Mouse (Mus musculus) hindbrain, embryonic 14.5 days (tissue): ENCODE measurements around the gene Boc. TPM values are rescaled to one million over a fixed set of nuclear protein-coding genes. Genes with fewer than 3 reads are reported as not detected.

Experiments
- ATAC-seq: fragments of 200-750 bp; cut with Nextera tagmentation; 2 replicates; pipeline ENCODE4 v1.8.0; 2017; ENCODE audit warnings: moderate number of reproducible peaks, mild to moderate bottlenecking, moderate TSS enrichment, moderate library complexity; ENCODE audit not compliant: low FRiP score
- DNase-seq: peaks from one replicate; pipeline ENCODE4 v3.0.0-alpha.2; 2015; ENCODE audit warnings: low spot score
- H3K27ac ChIP-seq: fragments of 300-500 bp; sonication (generic); 2 replicates; pipeline ENCODE4 v1.5.1; 2014; ENCODE audit warnings: mild to moderate bottlenecking, moderate library complexity
- H3K27me3 ChIP-seq: fragments of 300-500 bp; sonication (generic); 2 replicates; pipeline ENCODE4 v1.6.1; 2014; ENCODE audit warnings: mild to moderate bottlenecking, low read length, mixed read lengths; ENCODE audit not compliant: control insufficient read depth, insufficient read depth
- H3K36me3 ChIP-seq: fragments of 300-500 bp; sonication (generic); replicated peaks from 2 replicates; pipeline ENCODE4 v1.6.1; 2014; ENCODE audit not compliant: control insufficient read depth, insufficient read depth
- H3K4me1 ChIP-seq: fragments of 300-500 bp; sonication (generic); replicated peaks from 2 replicates; pipeline ENCODE4 v1.6.1; 2014; ENCODE audit warnings: antibody characterized with exemption, low read length, mixed read lengths; ENCODE audit not compliant: control insufficient read depth, insufficient read depth
- H3K4me2 ChIP-seq: fragments of 300-500 bp; sonication (generic); replicated peaks from 2 replicates; pipeline ENCODE4 v1.6.1; 2014; ENCODE audit warnings: mild to moderate bottlenecking, moderate library complexity
- H3K4me3 ChIP-seq: fragments of 300-500 bp; sonication (generic); replicated peaks from 2 replicates; pipeline ENCODE4 v1.5.1; 2014; ENCODE audit warnings: mild to moderate bottlenecking, low read length
- H3K9ac ChIP-seq: fragments of 300-500 bp; sonication (generic); 2 replicates; pipeline ENCODE4 v1.6.1; 2014
- H3K9me3 ChIP-seq: fragments of 300-500 bp; sonication (generic); 2 replicates; pipeline ENCODE4 v1.6.1; 2016; ENCODE audit warnings: low read length; ENCODE audit not compliant: control insufficient read depth
- WGBS: fragments of 180-500 bp; shearing (Covaris S2); extraction: QIAGEN DNeasy Blood & Tissue Kit; methylation state at CpG from one replicate; pipeline ENCODE4 v1.1.7; 2014; 5-methylcytosine and 5-hydroxymethylcytosine counted together
- polyA plus RNA-seq: library from polyadenylated mRNA; unstranded; fragments of >200 nt; fragmentation: Nextera tagmentation; extraction: Ambion mirVana; gene quantifications from 2 replicates; pipeline ENCODE4 v1.2.1, GENCODE M21; 2014

Boc gene
- polyA plus RNA-seq, 1 experiment from 2014 or later: 10.1 TPM

GRCm38 (mm10) chr16:44555791-44556709 is 2.6 kb downstream of the Boc start:
- Histone ChIP-seq H3K36me3 (no peaks in the 10 kb centered on the region), H3K4me3 (peak overlapping the region; percentile 65), H3K27me3 (no peaks in the 10 kb centered on the region), H3K9me3 (no peaks in the 10 kb centered on the region), H3K4me2 (peak overlapping the region; percentile 88), H3K4me1 (peaks cover 35% of the 10 kb centered on the region), H3K9ac (peak overlapping the region; percentile 79), H3K27ac (no peak overlapping the region)
- DNase-seq (no peak), ATAC-seq (no peak)
- WGBS: 22% methylated on average over 9 of the region's 9 CpGs

- WGBS: 40% methylated on average over 8 of the region's 8 CpGs
- Histone ChIP-seq H3K4me3 (peak overlapping the region; percentile 10; the same call in 1 of the 2 replicates), H3K9me3 (no peaks in the 10 kb centered on the region), H3K9ac (no peak overlapping the region), H3K4me1 (peaks cover 47% of the 10 kb centered on the region), H3K36me3 (no peaks in the 10 kb centered on the region), H3K27me3 (no peaks in the 10 kb centered on the region), H3K4me2 (peak overlapping the region; percentile 43), H3K27ac (no peak overlapping the region)
- ATAC-seq (no peak), DNase-seq (no peak)
These were observed 4.8 kb downstream of the Boc start for GRCm38 (mm10) chr16:44553861-44554260.

- Histone ChIP-seq H3K4me3 (no peak overlapping the region), H3K9ac (no peak overlapping the region), H3K36me3 (no peaks in the 10 kb centered on the region), H3K4me2 (peak overlapping the region; percentile 43), H3K27me3 (no peaks in the 10 kb centered on the region), H3K4me1 (peaks cover 45% of the 10 kb centered on the region), H3K9me3 (no peaks in the 10 kb centered on the region), H3K27ac (peak overlapping the region; percentile 34; the same call in 1 of the 2 replicates)
- WGBS: 78% methylated on average over 5 of the region's 5 CpGs
- ATAC-seq (no peak), DNase-seq (no peak)
These were observed 6.0 kb downstream of the Boc start for GRCm38 (mm10) chr16:44552726-44553125.

- peak overlapping the region; percentile 18; the same call in 1 of the 2 replicates for H3K9ac ChIP-seq
- H3K9me3 ChIP-seq: no peaks in the 10 kb centered on the region
- no peak overlapping the region for H3K4me3 ChIP-seq
- peak overlapping the region; percentile 34 for H3K27ac ChIP-seq
- H3K27me3 ChIP-seq: no peaks in the 10 kb centered on the region
- H3K4me2 ChIP-seq: peak overlapping the region; percentile 43; the same call in 1 of the 2 replicates
- H3K36me3 ChIP-seq: no peaks in the 10 kb centered on the region
- WGBS: 51% methylated on average over 2 of the region's 2 CpGs
- no peak for DNase-seq
- ATAC-seq: peak; percentile 39; the same call in 1 of the 2 replicates
- peaks cover 45% of the 10 kb centered on the region for H3K4me1 ChIP-seq
These were observed 6.7 kb downstream of the Boc start for GRCm38 (mm10) chr16:44552036-44552435.

GRCm38 (mm10) chr16:44551491-44551890 is 7.2 kb downstream of the Boc start:
- Histone ChIP-seq H3K4me3 (no peak overlapping the region), H3K4me1 (peaks cover 48% of the 10 kb centered on the region), H3K27ac (peak overlapping the region; percentile 34), H3K36me3 (no peaks in the 10 kb centered on the region), H3K27me3 (no peaks in the 10 kb centered on the region), H3K9ac (no peak overlapping the region), H3K4me2 (no peak overlapping the region; the same call in 1 of the 2 replicates), H3K9me3 (no peaks in the 10 kb centered on the region)
- ATAC-seq (peak; percentile 41), DNase-seq (no peak)
- 32% methylated on average over 5 of the region's 5 CpGs for WGBS

GRCm38 (mm10) chr16:44550843-44551242 is 7.9 kb downstream of the Boc start:
- DNase-seq: no peak
- 14% methylated on average over 5 of the region's 5 CpGs for WGBS
- Histone ChIP-seq H3K36me3 (no peaks in the 10 kb centered on the region), H3K9ac (peak overlapping the region; percentile 36), H3K9me3 (no peaks in the 10 kb centered on the region), H3K4me1 (peaks cover 54% of the 10 kb centered on the region), H3K4me3 (no peak overlapping the region), H3K27me3 (no peaks in the 10 kb centered on the region), H3K27ac (peak overlapping the region; percentile 20; the same call in 1 of the 2 replicates), H3K4me2 (peak overlapping the region; percentile 30; the same call in 1 of the 2 replicates)
- ATAC-seq: 0 out of 2 replicates have a peak, but pooled peaks have one; percentile 5

GRCm38 (mm10) chr16:44549867-44550679 is 8.6 kb downstream of the Boc start:
- no peaks in the 10 kb centered on the region for H3K27me3 ChIP-seq
- peak overlapping the region; percentile 20 for H3K27ac ChIP-seq
- DNase-seq: no peak
- H3K36me3 ChIP-seq: no peaks in the 10 kb centered on the region
- no peaks in the 10 kb centered on the region for H3K9me3 ChIP-seq
- H3K4me3 ChIP-seq: no peak overlapping the region
- peak overlapping the region; percentile 30; the same call in 1 of the 2 replicates for H3K4me2 ChIP-seq
- H3K4me1 ChIP-seq: peaks cover 61% of the 10 kb centered on the region
- 36% methylated on average over 7 of the region's 7 CpGs for WGBS
- no peak for ATAC-seq
- no peak overlapping the region for H3K9ac ChIP-seq

- Histone ChIP-seq H3K27ac (no peak overlapping the region), H3K36me3 (no peaks in the 10 kb centered on the region), H3K9me3 (no peaks in the 10 kb centered on the region), H3K27me3 (no peaks in the 10 kb centered on the region), H3K4me2 (no peak overlapping the region), H3K4me3 (no peak overlapping the region), H3K4me1 (peaks cover 65% of the 10 kb centered on the region), H3K9ac (no peak overlapping the region)
- ATAC-seq (no peak; the same call in 1 of the 2 replicates), DNase-seq (no peak)
- WGBS: 81% methylated on average over 6 of the region's 6 CpGs
These were observed 9.3 kb downstream of the Boc start for GRCm38 (mm10) chr16:44549381-44549780.

- 89% methylated on average over 1 of the region's 1 CpGs for WGBS
- DNase-seq: no peak
- Histone ChIP-seq H3K9ac (no peak overlapping the region), H3K4me3 (no peak overlapping the region), H3K36me3 (no peaks in the 10 kb centered on the region), H3K4me2 (no peak overlapping the region), H3K9me3 (no peaks in the 10 kb centered on the region), H3K4me1 (peaks cover 70% of the 10 kb centered on the region), H3K27me3 (no peaks in the 10 kb centered on the region), H3K27ac (no peak overlapping the region)
- ATAC-seq: no peak
These were observed 10.7 kb downstream of the Boc start for GRCm38 (mm10) chr16:44547976-44548375.
